23 mouse cellular contexts compared by ENCODE assay signal in genomic region chr10:23733679-23734078, GRCm38 (mm10). TPM values are rescaled to one million over a fixed set of nuclear protein-coding genes. Genes with fewer than 3 reads are reported as not detected.
DNase-seq lines count a peak whose midpoint lies in the region; ATAC-seq and TF ChIP-seq lines count a peak whose summit lies in the region.
"Had no signal": no experiment of that assay in that cellular context is flagged by ENCODE, and none has a peak within 500 bp of the region (broad histone marks: within the 10 kb centered on the region; RNA-seq: fewer than 3 reads in every experiment).

No protein-coding gene starts in this region.

- no peaks in the 10 kb centered on the region for H3K27me3 ChIP-seq in forebrain, embryonic 14.5 days (replicated peaks; ENCODE audit: control insufficient read depth, insufficient read depth, low read length)
- no peaks in the 10 kb centered on the region for H3K27me3 ChIP-seq in forebrain, postnatal 0 days (ENCODE audit: insufficient read depth, low read length)
- no peaks in the 10 kb centered on the region for H3K27me3 ChIP-seq in midbrain, embryonic 12.5 days
- H3K27me3 ChIP-seq in midbrain, embryonic 15.5 days (replicated peaks) = no peaks in the 10 kb centered on the region
- H3K27me3 ChIP-seq: forebrain, embryonic 12.5 days; heart, embryonic 12.5 days; heart, embryonic 15.5 days; hindbrain, embryonic 13.5 days; intestine, embryonic 15.5 days had no signal

- 3% methylated on average over 2 of the region's 2 CpGs for WGBS in forebrain, embryonic 14.5 days
- WGBS in forebrain, postnatal 0 days = 6% methylated on average over 2 of the region's 2 CpGs
- 14% methylated on average over 2 of the region's 2 CpGs for WGBS in midbrain, embryonic 12.5 days
- 17% methylated on average over 2 of the region's 2 CpGs for WGBS in midbrain, embryonic 15.5 days

- no peaks in the 10 kb centered on the region for H3K4me1 ChIP-seq in forebrain, embryonic 14.5 days (ENCODE audit: control insufficient read depth, insufficient read depth, low read length)
- no peaks in the 10 kb centered on the region for H3K4me1 ChIP-seq in forebrain, postnatal 0 days (ENCODE audit: insufficient read depth)
- H3K4me1 ChIP-seq in midbrain, embryonic 12.5 days = peaks cover 6% of the 10 kb centered on the region
- 0 out of 2 replicates have a peak, but pooled peaks cover 2% of the 10 kb centered on the region for H3K4me1 ChIP-seq in midbrain, embryonic 15.5 days
- H3K4me1 ChIP-seq: heart, embryonic 12.5 days; heart, embryonic 15.5 days; hindbrain, embryonic 10.5 days; hindbrain, embryonic 13.5 days; intestine, embryonic 15.5 days had no signal

- H3K9me3 ChIP-seq in forebrain, embryonic 14.5 days (replicated peaks; ENCODE audit: control insufficient read depth, low read length) = no peaks in the 10 kb centered on the region
- no peaks in the 10 kb centered on the region for H3K9me3 ChIP-seq in forebrain, postnatal 0 days (ENCODE audit: low read length)
- H3K9me3 ChIP-seq in midbrain, embryonic 12.5 days = no peaks in the 10 kb centered on the region
- no peaks in the 10 kb centered on the region for H3K9me3 ChIP-seq in midbrain, embryonic 15.5 days
- H3K9me3 ChIP-seq: forebrain, embryonic 12.5 days; heart, embryonic 12.5 days; heart, embryonic 15.5 days; hindbrain, embryonic 10.5 days; hindbrain, embryonic 13.5 days; intestine, embryonic 15.5 days had no signal

- H3K4me2 ChIP-seq in forebrain, embryonic 14.5 days (ENCODE audit: low read length) = no peak overlapping the region
- H3K4me2 ChIP-seq in forebrain, postnatal 0 days (ENCODE audit: low read depth) = no peak overlapping the region
- no peak overlapping the region for H3K4me2 ChIP-seq in midbrain, embryonic 12.5 days (replicated peaks)
- no peak overlapping the region for H3K4me2 ChIP-seq in midbrain, embryonic 15.5 days
- H3K4me2 ChIP-seq: forebrain, embryonic 12.5 days; heart, embryonic 12.5 days; heart, embryonic 15.5 days; hindbrain, embryonic 13.5 days; intestine, embryonic 15.5 days had no signal

- no peak for ATAC-seq in forebrain, embryonic 14.5 days
- ATAC-seq in forebrain, postnatal 0 days = no peak
- ATAC-seq in midbrain, embryonic 12.5 days (ENCODE audit: low FRiP score, low read depth) = peak; percentile 65
- peak; percentile 58; the same call in 1 of the 2 replicates for ATAC-seq in midbrain, embryonic 15.5 days (replicated peaks)
- ATAC-seq: CD4-positive, CD25-positive, alpha-beta regulatory T cell, adult 4 months; hindbrain, embryonic 16.5 days; intestine, embryonic 15.5 days had no signal

- peak; percentile 30 for DNase-seq in forebrain, embryonic 14.5 days (ENCODE audit: low spot score)
- DNase-seq in forebrain, postnatal 0 days = no peak
- peak; percentile 60 for DNase-seq in brain, embryonic 14.5 days (ENCODE audit: low read depth)
- DNase-seq in frontal cortex, postnatal 10 days (ENCODE audit: low spot score in 2 of 2) = no peak
- DNase-seq: adrenal gland, adult 8-10 months; adrenal gland, postnatal 25 days; cerebellum, adult 18-20 months; cerebellum, adult 9-10 months; cerebellum, postnatal 14 days; gastrocnemius, postnatal 25 days; heart, adult 18-20 months; heart, postnatal 10 days; heart, postnatal 36 days had no signal

- H3K36me3 ChIP-seq in forebrain, embryonic 14.5 days (ENCODE audit: control insufficient read depth, insufficient read depth, low read length) = no peaks in the 10 kb centered on the region
- no peaks in the 10 kb centered on the region for H3K36me3 ChIP-seq in forebrain, postnatal 0 days (ENCODE audit: insufficient read depth)
- H3K36me3 ChIP-seq in midbrain, embryonic 12.5 days = no peaks in the 10 kb centered on the region
- no peaks in the 10 kb centered on the region for H3K36me3 ChIP-seq in midbrain, embryonic 15.5 days (replicated peaks)
- H3K36me3 ChIP-seq: forebrain, embryonic 12.5 days; heart, embryonic 12.5 days; heart, embryonic 15.5 days; hindbrain, embryonic 10.5 days; hindbrain, embryonic 13.5 days; intestine, embryonic 15.5 days had no signal

- H3K9ac ChIP-seq in forebrain, embryonic 14.5 days (ENCODE audit: low read length) = no peak overlapping the region
- no peak overlapping the region for H3K9ac ChIP-seq in forebrain, postnatal 0 days
- no peak overlapping the region for H3K9ac ChIP-seq in midbrain, embryonic 12.5 days (replicated peaks)
- no peak overlapping the region for H3K9ac ChIP-seq in midbrain, embryonic 15.5 days
- H3K9ac ChIP-seq: forebrain, embryonic 12.5 days; heart, embryonic 12.5 days; heart, embryonic 15.5 days; hindbrain, embryonic 13.5 days; intestine, embryonic 15.5 days had no signal

- H3K4me3 ChIP-seq in forebrain, embryonic 14.5 days (ENCODE audit: low read depth, low read length) = no peak overlapping the region
- H3K4me3 ChIP-seq in forebrain, postnatal 0 days (ENCODE audit: low read depth, low read length) = no peak overlapping the region
- H3K4me3 ChIP-seq in midbrain, embryonic 12.5 days = no peak overlapping the region
- no peak overlapping the region for H3K4me3 ChIP-seq in midbrain, embryonic 15.5 days
- H3K4me3 ChIP-seq: forebrain, embryonic 12.5 days; heart, embryonic 12.5 days; heart, embryonic 15.5 days; hindbrain, embryonic 10.5 days; hindbrain, embryonic 13.5 days; intestine, embryonic 15.5 days had no signal

- TF ChIP-seq CTCF in forebrain, postnatal 0 days (IDR thresholded peaks at IDR 0.05; ENCODE audit: low read depth) = no peak
- no peak for TF ChIP-seq CTCF in brain, embryonic 14.5 days (IDR thresholded peaks at IDR 0.05; ENCODE audit: borderline replicate concordance, extremely low read depth, insufficient read depth, insufficient read length)

- TF ChIP-seq POLR2A in brain, embryonic 14.5 days (IDR thresholded peaks at IDR 0.05; ENCODE audit: borderline replicate concordance, extremely low read depth, insufficient read depth, insufficient read length, poor library complexity, severe bottlenecking) = no peak

- H3K27ac ChIP-seq in forebrain, embryonic 14.5 days (ENCODE audit: low read depth, low read length) = no peak overlapping the region
- H3K27ac ChIP-seq in forebrain, postnatal 0 days (ENCODE audit: low read depth, low read length) = no peak overlapping the region
- H3K27ac ChIP-seq in midbrain, embryonic 12.5 days (replicated peaks) = peak overlapping the region; percentile 56; the same call in 1 of the 2 replicates
- no peak overlapping the region for H3K27ac ChIP-seq in midbrain, embryonic 15.5 days
- H3K27ac ChIP-seq: forebrain, embryonic 12.5 days; heart, embryonic 15.5 days; hindbrain, embryonic 10.5 days; hindbrain, embryonic 13.5 days; intestine, embryonic 15.5 days had no signal

RNA-seq across cellular contexts. Expression of gene Rps12, which starts 53.4 kb away (rescaled TPM):
- 143 and 176 TPM in 2 replicates for polyA plus RNA-seq in forebrain, embryonic 14.5 days (2014; fragmentation: Nextera tagmentation; extraction: Ambion mirVana)
- total RNA-seq in forebrain, postnatal 0 days (2014; rRNA removed) = 2,036 and 2,577 TPM in 2 replicates
- 134 and 170 TPM in 2 replicates for polyA plus RNA-seq in forebrain, postnatal 0 days (2015; fragmentation: Nextera tagmentation; extraction: Ambion mirVana)
- polyA plus RNA-seq in brain, embryonic 14.5 days (2012; rRNA removed) = 2,858 and 3,479 TPM in 2 replicates
- polyA plus RNA-seq in midbrain, embryonic 12.5 days (2016; fragmentation: Nextera tagmentation; extraction: Ambion mirVana) = 101 and 104 TPM in 2 replicates
- 84.7 and 98.7 TPM in 2 replicates for polyA plus RNA-seq in midbrain, embryonic 15.5 days (2015; fragmentation: Nextera tagmentation; extraction: Ambion mirVana)

Comparison
In these comparisons a context has a peak if more than half of its experiments do, and no peak if none do; other contexts are left out.
1. DNase-seq: peak in forebrain, embryonic 14.5 days (single experiment) and brain, embryonic 14.5 days (single experiment); none in forebrain, postnatal 0 days (single experiment) and frontal cortex, postnatal 10 days (0 of 2).
2. ATAC-seq: peak in midbrain, embryonic 12.5 days (single experiment) and midbrain, embryonic 15.5 days (single experiment); none in forebrain, embryonic 14.5 days (single experiment) and forebrain, postnatal 0 days (single experiment).
3. RNA of gene Rps12, which starts 53.4 kb away (polyA plus RNA-seq): 2,858 to 3,479 TPM in brain, embryonic 14.5 days; 143 to 176 TPM in forebrain, embryonic 14.5 days, 134 to 170 TPM in forebrain, postnatal 0 days, 101 to 104 TPM in midbrain, embryonic 12.5 days and 84.7 to 98.7 TPM in midbrain, embryonic 15.5 days; every median in the first group is over 10 times any median in the second.